ENCODE assay signal across 8 mouse cellular contexts in the genomic region with DNA sequence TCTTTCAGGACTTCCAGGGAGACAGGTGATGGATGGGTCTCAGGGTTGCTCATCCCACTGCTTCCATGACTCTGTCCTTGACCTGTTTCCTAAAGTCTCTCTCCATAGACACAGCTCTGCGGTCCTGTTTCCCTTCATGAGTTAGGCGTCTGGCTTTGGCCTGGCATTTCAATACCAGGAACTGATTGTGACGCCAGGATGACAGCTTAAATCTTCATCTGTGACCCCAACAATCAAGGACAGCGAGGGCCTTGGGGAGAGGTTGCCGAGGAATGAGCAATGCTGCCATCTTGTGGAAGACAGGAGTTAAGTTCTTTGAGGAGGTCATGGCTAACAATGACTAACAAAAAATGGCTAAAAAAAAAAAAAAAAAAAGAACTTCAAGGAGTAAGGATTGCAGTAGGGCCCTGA. TPM values are rescaled to one million over a fixed set of nuclear protein-coding genes. Genes with fewer than 3 reads are reported as not detected.
DNase-seq lines count a peak whose midpoint lies in the region; ATAC-seq and TF ChIP-seq lines count a peak whose summit lies in the region.

No protein-coding gene starts in this region.

- no peak overlapping the region for H3K4me3 ChIP-seq in lung, adult 2 months (replicated peaks; ENCODE audit: extremely low read depth, low read depth, low read length)

- ATAC-seq in granulocyte monocyte progenitor cell, adult 5-6 weeks (replicated peaks; ENCODE audit: poor library complexity, severe bottlenecking) = peak; percentile 88

- DNase-seq in CD4-positive helper T cell, adult 2 months (ENCODE audit: low read depth, low spot score) = peak; percentile 42
- DNase-seq in WW6 (ENCODE audit: low read depth, low spot score) = peak; percentile 39
- peak; percentile 43 to 60 for DNase-seq in cerebellum, postnatal 36 days
- DNase-seq in kidney, postnatal 10 days = peak; percentile 56
- DNase-seq in lung, adult 2 months = peak; percentile 18
- peak; percentile 23 for DNase-seq in ovary, postnatal 36 days (ENCODE audit: low spot score)
- peak; percentile 51 for DNase-seq in yolk sac, embryonic 10.5 days (ENCODE audit: low spot score)

- TF ChIP-seq CTCF in lung, adult 2 months (IDR thresholded peaks at IDR 0.05; ENCODE audit: insufficient read depth, low read length) = peak; percentile 79

- 3% methylated on average over 5 of the region's 5 CpGs for WGBS in lung, adult 2 months

- TF ChIP-seq POLR2A in lung, adult 2 months (IDR thresholded peaks at IDR 0.05; ENCODE audit: borderline replicate concordance, extremely low read depth, low read depth, low read length) = no peak

- no peaks in the 10 kb centered on the region for H3K4me1 ChIP-seq in lung, adult 2 months (ENCODE audit: control insufficient read depth, insufficient read depth, low read length)

RNA-seq across cellular contexts. Expression of a gene that starts 25.6 kb away (rescaled TPM):
- total RNA-seq in granulocyte monocyte progenitor cell, adult 5-6 weeks (2014; fragmentation: Nextera tagmentation) = not detected in 2 replicates
- total RNA-seq in granulocyte monocyte progenitor cell, adult 5-6 weeks (2017) = not detected in 2 replicates
- 5.3 and 6.4 TPM in 2 replicates for polyA plus RNA-seq in lung, adult 2 months (2012; rRNA removed)

RNA-seq across cellular contexts. Expression of a gene that starts 34.3 kb away (rescaled TPM):
- 2.7 and 3.7 TPM in 2 replicates for total RNA-seq in granulocyte monocyte progenitor cell, adult 5-6 weeks (2014; fragmentation: Nextera tagmentation)
- 6.4 and 7.1 TPM in 2 replicates for total RNA-seq in granulocyte monocyte progenitor cell, adult 5-6 weeks (2017)
- 28.7 and 38.5 TPM in 2 replicates for polyA plus RNA-seq in lung, adult 2 months (2012; rRNA removed)
